Mouse (Mus musculus) megakaryocyte, embryonic 14.5 days (primary cell): ENCODE data around the gene Ripor2. TPM values are rescaled to one million over a fixed set of nuclear protein-coding genes. Genes with fewer than 3 reads are reported as not detected.
A peak's percentile ranks its signal among the peaks of the same experiment; 100 is the strongest.

Experiments
- H3K27me3 ChIP-seq: replicated peaks from 2 replicates; pipeline ENCODE3; 2012; ENCODE audit warnings: inconsistent platforms
- H3K36me3 ChIP-seq: replicated peaks from 2 replicates; pipeline ENCODE3; 2012; ENCODE audit warnings: low read length, inconsistent platforms, mixed read lengths
- H3K4me1 ChIP-seq: 2 replicates; pipeline ENCODE4 v1.6.1; 2012; ENCODE audit warnings: inconsistent platforms
- H3K4me3 ChIP-seq: replicated peaks from 2 replicates; pipeline ENCODE3; 2012; ENCODE audit warnings: moderate library complexity, mild to moderate bottlenecking, inconsistent platforms
- H3K9me3 ChIP-seq: 2 replicates; pipeline ENCODE4 v1.6.1; 2012; ENCODE audit warnings: inconsistent platforms
- FLI1 ChIP-seq: IDR thresholded peaks from 2 replicates; pipeline ENCODE4 v1.6.1; 2012; ENCODE audit warnings: low read length, inconsistent platforms, mixed read lengths
- GATA1 ChIP-seq: IDR thresholded peaks from 3 replicates; pipeline ENCODE4 v1.6.1; 2012; ENCODE audit warnings: mixed read lengths, low read length, inconsistent platforms, borderline replicate concordance
- polyA plus RNA-seq: library from polyadenylated mRNA; stranded (reverse); fragments of >175 nt; gene quantifications from 2 replicates; pipeline ENCODE4 v1.2.3, GENCODE M21; 2012; ENCODE audit warnings: low replicate concordance; ENCODE audit not compliant: insufficient read depth

Ripor2 gene
- polyA plus RNA-seq, 1 experiment: 12.6 TPM

GRCm38 (mm10) chr13:24615921-24616565 is 34.1 kb downstream of the Ripor2 start:
- Histone ChIP-seq H3K4me3 (peak overlapping the region; percentile 47), H3K4me1 (peaks cover 99% of the 10 kb centered on the region), H3K36me3 (peaks cover 93% of the 10 kb centered on the region), H3K27me3 (no peaks in the 10 kb centered on the region), H3K9me3 (no peaks in the 10 kb centered on the region)
- TF ChIP-seq FLI1: no peak
- no peak for TF ChIP-seq GATA1

GRCm38 (mm10) chr13:24616645-24617044 is 34.7 kb downstream of the Ripor2 start:
- Histone ChIP-seq H3K4me3 (peak overlapping the region; percentile 33), H3K27me3 (no peaks in the 10 kb centered on the region)

GRCm38 (mm10) chr13:24617076-24617798 is 35.2 kb downstream of the Ripor2 start:
- TF ChIP-seq GATA1: no peak
- no peak for TF ChIP-seq FLI1
- peaks cover 92% of the 10 kb centered on the region for H3K36me3 ChIP-seq
- peaks cover 99% of the 10 kb centered on the region for H3K4me1 ChIP-seq
- H3K9me3 ChIP-seq: no peaks in the 10 kb centered on the region
- no peaks in the 10 kb centered on the region for H3K27me3 ChIP-seq
- peak overlapping the region; percentile 20 for H3K4me3 ChIP-seq

More at GRCm38 (mm10) chr13:24616645-24617044, 34.7 kb downstream of the Ripor2 start:
- H3K36me3 ChIP-seq: peaks cover 93% of the 10 kb centered on the region
- TF ChIP-seq GATA1 (no peak), FLI1 (no peak)
- no peaks in the 10 kb centered on the region for H3K9me3 ChIP-seq
- H3K4me1 ChIP-seq: peaks cover 99% of the 10 kb centered on the region

GRCm38 (mm10) chr13:24617799-24618130 is 35.8 kb downstream of the Ripor2 start:
- no peak for TF ChIP-seq FLI1
- no peak for TF ChIP-seq GATA1
- no peaks in the 10 kb centered on the region for H3K9me3 ChIP-seq
- H3K27me3 ChIP-seq: no peaks in the 10 kb centered on the region
- peaks cover 99% of the 10 kb centered on the region for H3K4me1 ChIP-seq
- no peak overlapping the region for H3K4me3 ChIP-seq
- H3K36me3 ChIP-seq: peaks cover 91% of the 10 kb centered on the region

GRCm38 (mm10) chr13:24619711-24620110 is 37.7 kb downstream of the Ripor2 start:
- no peaks in the 10 kb centered on the region for H3K27me3 ChIP-seq
- H3K9me3 ChIP-seq: no peaks in the 10 kb centered on the region
- H3K4me1 ChIP-seq: peaks cover 99% of the 10 kb centered on the region
- TF ChIP-seq FLI1: no peak
- TF ChIP-seq GATA1: no peak
- H3K36me3 ChIP-seq: peaks cover 95% of the 10 kb centered on the region
- H3K4me3 ChIP-seq: no peak overlapping the region

GRCm38 (mm10) chr13:24620439-24620838 is 38.5 kb downstream of the Ripor2 start:
- TF ChIP-seq GATA1: no peak
- no peak for TF ChIP-seq FLI1
- Histone ChIP-seq H3K36me3 (peaks cover 95% of the 10 kb centered on the region), H3K4me1 (peaks cover 99% of the 10 kb centered on the region), H3K4me3 (no peak overlapping the region), H3K9me3 (no peaks in the 10 kb centered on the region), H3K27me3 (no peaks in the 10 kb centered on the region)

GRCm38 (mm10) chr13:24623631-24624030 is 41.6 kb downstream of the Ripor2 start:
- Histone ChIP-seq H3K4me1 (peaks cover 98% of the 10 kb centered on the region), H3K4me3 (no peak overlapping the region), H3K36me3 (peaks cover 92% of the 10 kb centered on the region), H3K9me3 (no peaks in the 10 kb centered on the region), H3K27me3 (no peaks in the 10 kb centered on the region)
- TF ChIP-seq GATA1 (no peak), FLI1 (no peak)

- H3K4me3 ChIP-seq: no peak overlapping the region
- H3K36me3 ChIP-seq: peaks cover 93% of the 10 kb centered on the region
- H3K27me3 ChIP-seq: no peaks in the 10 kb centered on the region
- no peaks in the 10 kb centered on the region for H3K9me3 ChIP-seq
- peaks cover 99% of the 10 kb centered on the region for H3K4me1 ChIP-seq
- no peak for TF ChIP-seq GATA1
- TF ChIP-seq FLI1: no peak
These were observed 43.1 kb downstream of the Ripor2 start for GRCm38 (mm10) chr13:24625071-24625470.

DNA sequence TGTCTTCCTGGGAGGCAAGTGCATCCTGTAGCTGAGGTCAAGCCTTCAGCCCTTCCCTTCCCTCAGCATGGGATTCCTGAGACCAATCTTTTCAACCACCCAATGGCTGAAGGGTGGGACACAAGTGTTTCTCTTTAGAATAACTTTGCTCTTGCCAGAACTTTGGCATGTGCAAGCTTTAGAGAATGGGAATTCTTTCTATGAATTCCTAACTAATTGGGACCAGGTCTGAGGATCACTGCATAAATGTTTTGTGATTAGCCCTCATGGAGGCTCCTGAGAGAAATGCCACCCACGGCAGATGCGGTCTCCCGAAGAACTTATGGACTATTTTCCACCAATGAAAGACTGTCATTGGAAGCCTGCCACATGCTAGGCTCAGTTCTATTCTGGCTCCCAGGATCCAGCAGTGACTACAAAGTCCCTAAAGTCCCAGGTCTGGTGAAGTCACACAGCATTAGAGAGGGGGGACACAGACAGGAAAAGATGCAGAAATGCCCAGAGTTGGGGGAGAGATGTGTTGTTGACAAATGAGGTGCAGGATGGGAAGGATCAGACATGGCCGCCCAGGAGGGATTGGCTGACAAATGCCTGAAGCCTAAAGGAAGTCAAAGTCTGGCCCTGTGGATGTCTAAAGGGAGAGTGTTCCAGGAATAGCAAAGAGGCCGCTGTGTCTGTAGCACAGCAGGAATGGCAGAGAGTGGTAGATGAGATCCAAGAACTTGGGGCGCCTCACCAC is 44.9 kb downstream of the Ripor2 start:
- Histone ChIP-seq H3K9me3 (no peaks in the 10 kb centered on the region), H3K4me1 (peaks cover 99% of the 10 kb centered on the region), H3K36me3 (peaks cover 92% of the 10 kb centered on the region), H3K4me3 (no peak overlapping the region), H3K27me3 (no peaks in the 10 kb centered on the region)
- TF ChIP-seq FLI1 (no peak), GATA1 (no peak)

GRCm38 (mm10) chr13:24628192-24628591 is 46.2 kb downstream of the Ripor2 start:
- H3K9me3 ChIP-seq: no peaks in the 10 kb centered on the region
- H3K4me3 ChIP-seq: no peak overlapping the region
- TF ChIP-seq FLI1 (no peak), GATA1 (no peak)
- peaks cover 99% of the 10 kb centered on the region for H3K4me1 ChIP-seq
- H3K27me3 ChIP-seq: no peaks in the 10 kb centered on the region
- H3K36me3 ChIP-seq: peaks cover 90% of the 10 kb centered on the region
